Mouse (Mus musculus): ENCODE results near the gene Slc17a8. TPM values are rescaled to one million over a fixed set of nuclear protein-coding genes. Genes with fewer than 3 reads are reported as not detected.
"Not testable (repeated sequence)": the region's sequence is repeated elsewhere in the genome, so short reads cannot be mapped to it uniquely, and the experiment has no call there.

Gene Slc17a8
- total RNA-seq, 2 experiments from 2014 or later = not detected

- intact Hi-C loops (cut with DNase I) = no loop called here
- no peak for DNase-seq
Measured at GRCm38 (mm10) chr10:89595514-89595913, 25.5 kb downstream of the Slc17a8 start.

GRCm38 (mm10) chr10:89594309-89594708 lies 26.7 kb downstream of the Slc17a8 start:
- intact Hi-C loops (cut with DNase I) = no loop called here
- DNase-seq = no peak

GRCm38 (mm10) chr10:89592797-89593196 lies 28.3 kb downstream of the Slc17a8 start:
- no peak for DNase-seq
- intact Hi-C loops (cut with DNase I) = no loop called here

GRCm38 (mm10) chr10:89589877-89590276 lies 31.2 kb downstream of the Slc17a8 start:
- intact Hi-C loops (cut with DNase I) = no loop called here
- no peak for DNase-seq

- DNase-seq = no peak
- intact Hi-C loops (cut with DNase I) = no loop called here
Measured at GRCm38 (mm10) chr10:89588708-89589107, 32.3 kb downstream of the Slc17a8 start.

- intact Hi-C loops (cut with DNase I) = no loop called here
- no peak for DNase-seq
Measured at GRCm38 (mm10) chr10:89584709-89585108, 36.3 kb downstream of the Slc17a8 start.

GRCm38 (mm10) chr10:89578801-89579200 lies 42.3 kb downstream of the Slc17a8 start:
- DNase-seq = no peak
- intact Hi-C loops (cut with DNase I) = no loop called here

GRCm38 (mm10) chr10:89577666-89578065 lies 43.4 kb downstream of the Slc17a8 start:
- no peak for DNase-seq
- intact Hi-C loops (cut with DNase I) = no loop called here

- intact Hi-C loops (cut with DNase I) = no loop called here
- no peak for DNase-seq
Measured at GRCm38 (mm10) chr10:89573421-89573820, 47.6 kb downstream of the Slc17a8 start.

- no peak for DNase-seq
- intact Hi-C loops (cut with DNase I) = no loop called here
Measured at GRCm38 (mm10) chr10:89572946-89573345, 48.1 kb downstream of the Slc17a8 start.

- DNase-seq = no peak
- intact Hi-C loops (cut with DNase I) = no loop called here
Measured at GRCm38 (mm10) chr10:89567391-89567790, 53.7 kb downstream of the Slc17a8 start.

GRCm38 (mm10) chr10:89565301-89566022 lies 55.6 kb downstream of the Slc17a8 start:
- intact Hi-C loops (cut with DNase I) = no loop called here
- no peak for DNase-seq

GRCm38 (mm10) chr10:89562113-89562512 lies 58.9 kb downstream of the Slc17a8 start:
- intact Hi-C loops (cut with DNase I) = no loop called here
- no peak for DNase-seq

GRCm38 (mm10) chr10:89559351-89559750 lies 61.7 kb downstream of the Slc17a8 start:
- intact Hi-C loops (cut with DNase I) = no loop called here
- DNase-seq = no peak

GRCm38 (mm10) chr10:89554885-89555284 lies 66.2 kb downstream of the Slc17a8 start:
- intact Hi-C loops (cut with DNase I); DNase-seq: not testable (repeated sequence)

GRCm38 (mm10) chr10:89553855-89554254 lies 67.2 kb downstream of the Slc17a8 start:
- intact Hi-C loops (cut with DNase I); DNase-seq: not testable (repeated sequence)

GRCm38 (mm10) chr10:89553015-89553414 lies 68.0 kb downstream of the Slc17a8 start:
- intact Hi-C loops (cut with DNase I) = no loop called here

GRCm38 (mm10) chr10:89551657-89552056 lies 69.4 kb downstream of the Slc17a8 start:
- DNase-seq = no peak
- intact Hi-C loops (cut with DNase I) = no loop called here

More at GRCm38 (mm10) chr10:89553015-89553414, 68.0 kb downstream of the Slc17a8 start:
- DNase-seq = no peak

- intact Hi-C loops (cut with DNase I) = no loop called here
- DNase-seq = no peak
Measured at GRCm38 (mm10) chr10:89548028-89548427, 73.0 kb downstream of the Slc17a8 start.

- intact Hi-C loops (cut with DNase I) = no loop called here
- no peak for DNase-seq
Measured at GRCm38 (mm10) chr10:89546989-89547388, 74.1 kb downstream of the Slc17a8 start.

GRCm38 (mm10) chr10:89543867-89544266 lies 77.2 kb downstream of the Slc17a8 start:
- intact Hi-C loops (cut with DNase I) = no loop called here
- no peak for DNase-seq

GRCm38 (mm10) chr10:89542321-89542720 lies 78.7 kb downstream of the Slc17a8 start:
- intact Hi-C loops (cut with DNase I) = no loop called here
- no peak for DNase-seq
